Mouse (Mus musculus) ES-E14 (cell line): ENCODE results near the gene Uap1l1.

Experiments
- CHD2 ChIP-seq: IDR thresholded peaks from 2 replicates; pipeline ENCODE4 v1.6.1; 2014; ENCODE audit warnings: mild to moderate bottlenecking, low read depth, low read length, inconsistent platforms
- HCFC1 ChIP-seq: IDR thresholded peaks from 2 replicates; pipeline ENCODE4 v1.6.1; 2012; ENCODE audit warnings: low read length, inconsistent platforms, borderline replicate concordance; ENCODE audit not compliant: insufficient read depth
- MAFK ChIP-seq: IDR thresholded peaks from 2 replicates; pipeline ENCODE4 v1.6.1; 2014; ENCODE audit warnings: mild to moderate bottlenecking, low read depth, low read length, inconsistent platforms; ENCODE audit not compliant: insufficient read depth
- ZC3H11A ChIP-seq: IDR thresholded peaks from 2 replicates; pipeline ENCODE4 v1.6.1; 2012; ENCODE audit warnings: low read depth, mild to moderate bottlenecking, inconsistent platforms, low read length, borderline replicate concordance
- ZNF384 ChIP-seq: IDR thresholded peaks from 2 replicates; pipeline ENCODE4 v1.6.1; 2012; ENCODE audit warnings: low read depth, low read length, inconsistent platforms

GRCm38 (mm10) chr2:25400291-25400690 is 34.8 kb upstream of the Uap1l1 start:
- TF ChIP-seq CHD2: no peak
- TF ChIP-seq MAFK: no peak
- no peak for TF ChIP-seq ZC3H11A
- TF ChIP-seq HCFC1: no peak
- no peak for TF ChIP-seq ZNF384
